Mouse (Mus musculus) bone marrow macrophage, adult 2 months (primary cell): Measurements from ENCODE around the gene Orc3.

Experiments
- CTCF ChIP-seq: IDR thresholded peaks from 2 replicates; pipeline ENCODE4 v1.5.1; 2012; ENCODE audit warnings: low read depth, mild to moderate bottlenecking, low read length, moderate library complexity
- POLR2A ChIP-seq: IDR thresholded peaks from 2 replicates; pipeline ENCODE4 v1.6.1; 2012; ENCODE audit warnings: mild to moderate bottlenecking, low read depth, low read length, borderline replicate concordance

GRCm38 (mm10) chr4:34551098-34551809 lies 63.5 kb downstream of the Orc3 start:
- no peak for TF ChIP-seq CTCF
- TF ChIP-seq POLR2A = no peak
